Mouse (Mus musculus) megakaryocyte-erythroid progenitor cell, adult 5-6 weeks (primary cell): Measurements from ENCODE around the gene Ccdc191. TPM values are rescaled to one million over a fixed set of nuclear protein-coding genes. Genes with fewer than 3 reads are reported as not detected.

Experiments
- ATAC-seq: replicated peaks from 2 replicates; pipeline ENCODE4 v1.8.0; 2016; ENCODE audit warnings: mild to moderate bottlenecking, inconsistent platforms; ENCODE audit not compliant: severe bottlenecking, poor library complexity, low FRiP score, low TSS enrichment
- total RNA-seq, 2 experiments: library from RNA; stranded (forward) in 1 of 2; stranded (reverse) in 1 of 2; fragments of 200-1000, 215-1000 nt in 1 of 2; fragments of >200 nt in 1 of 2; fragmentation: Nextera tagmentation in 1 of 2; gene quantifications; 2 replicates each; pipeline ENCODE4 v1.2.3; 2014 to 2017

Gene Ccdc191
- total RNA-seq, 2 experiments from 2014 or later, result 8.8 to 14.5 TPM

GRCm38 (mm10) chr16:43973147-43973546, 83.5 kb downstream of the Ccdc191 start:
- no peak for ATAC-seq

- ATAC-seq, result no peak
Observed at GRCm38 (mm10) chr16:43973606-43974220, 84.1 kb downstream of the Ccdc191 start.

- ATAC-seq, result no peak
Observed at GRCm38 (mm10) chr16:43979010-43979327, 89.4 kb downstream of the Ccdc191 start.

- peak; percentile 62 for ATAC-seq
Observed at GRCm38 (mm10) chr16:43979328-43980109, 89.9 kb downstream of the Ccdc191 start, which contains the start of gene Zdhhc23. Gene Zdhhc23, minus strand, starts transcription at chr16:43979791.

GRCm38 (mm10) chr16:43980110-43980609, 90.6 kb downstream of the Ccdc191 start:
- no peak; the same call in 1 of the 2 replicates for ATAC-seq

GRCm38 (mm10) chr16:43986299-43986698, 96.7 kb downstream of the Ccdc191 start:
- ATAC-seq, result no peak

- ATAC-seq, result no peak; the same call in 1 of the 2 replicates
Observed at GRCm38 (mm10) chr16:43994623-43995022, 105.0 kb downstream of the Ccdc191 start.

GRCm38 (mm10) chr16:43999111-43999510, 109.5 kb downstream of the Ccdc191 start:
- ATAC-seq, result no peak

GRCm38 (mm10) chr16:43999541-43999940, 109.9 kb downstream of the Ccdc191 start:
- ATAC-seq, result no peak

- ATAC-seq, result peak; percentile 95
Observed at GRCm38 (mm10) chr16:44002086-44002485, 112.5 kb downstream of the Ccdc191 start.

- no peak for ATAC-seq
Observed at GRCm38 (mm10) chr16:44011010-44011409, 121.4 kb downstream of the Ccdc191 start.

Other genes starting within 250 kb of the Ccdc191 start
- gene Tigit, start 225.7 kb upstream of the Ccdc191 start, total RNA-seq (2014; fragmentation: Nextera tagmentation), result not detected in 2 replicates
- not detected in 2 replicates for gene Tigit, start 225.7 kb upstream of the Ccdc191 start, total RNA-seq (2017)
- gene Drd3, start 135.8 kb upstream of the Ccdc191 start, total RNA-seq (2014; fragmentation: Nextera tagmentation), result not detected in 2 replicates
- gene Drd3, start 135.8 kb upstream of the Ccdc191 start, total RNA-seq (2017), result not detected in 2 replicates
- 27.8 and 34.7 TPM in 2 replicates for gene Qtrt2, start 37.0 kb downstream of the Ccdc191 start, total RNA-seq (2014; fragmentation: Nextera tagmentation)
- 59.7 and 76.6 TPM in 2 replicates for gene Qtrt2, start 37.0 kb downstream of the Ccdc191 start, total RNA-seq (2017)
- 0.87 and 3.0 TPM in 2 replicates for gene Zdhhc23, start 90.0 kb downstream of the Ccdc191 start, total RNA-seq (2014; fragmentation: Nextera tagmentation)
- gene Zdhhc23, start 90.0 kb downstream of the Ccdc191 start, total RNA-seq (2017), result 0.80 and 1.6 TPM in 2 replicates
- 6.5 and 9.5 TPM in 2 replicates for gene Gramd1c, start 173.5 kb downstream of the Ccdc191 start, total RNA-seq (2014; fragmentation: Nextera tagmentation)
- gene Gramd1c, start 173.5 kb downstream of the Ccdc191 start, total RNA-seq (2017), result 10.2 and 13.7 TPM in 2 replicates
- gene Atp6v1a, start 249.9 kb downstream of the Ccdc191 start, total RNA-seq (2014; fragmentation: Nextera tagmentation), result 20.8 and 28.8 TPM in 2 replicates
- gene Atp6v1a, start 249.9 kb downstream of the Ccdc191 start, total RNA-seq (2017), result 50.4 and 76.9 TPM in 2 replicates